Mouse (Mus musculus) lung, embryonic 16.5 days (tissue): ENCODE data around the gene Camk2d. TPM values are rescaled to one million over a fixed set of nuclear protein-coding genes. Genes with fewer than 3 reads are reported as not detected.

Experiments
- ATAC-seq: fragments of 200-750 bp; cut with Nextera tagmentation; 2 replicates; pipeline ENCODE4 v1.8.0; 2017; ENCODE audit warnings: low read depth, mild to moderate bottlenecking, moderate library complexity
- H3K27ac ChIP-seq: fragments of 300-500 bp; sonication (generic); 2 replicates; pipeline ENCODE4 v1.5.1; 2014; ENCODE audit warnings: mild to moderate bottlenecking, control low read depth, low read length
- H3K27me3 ChIP-seq: fragments of 300-500 bp; sonication (generic); 2 replicates; pipeline ENCODE4 v1.6.1; 2014; ENCODE audit warnings: low read depth, low read length, mixed read lengths; ENCODE audit not compliant: control insufficient read depth, insufficient read depth
- H3K36me3 ChIP-seq: fragments of 300-500 bp; sonication (generic); 2 replicates; pipeline ENCODE4 v1.6.1; 2014; ENCODE audit warnings: low read length; ENCODE audit not compliant: control insufficient read depth, insufficient read depth
- H3K4me1 ChIP-seq: fragments of 300-500 bp; sonication (generic); replicated peaks from 2 replicates; pipeline ENCODE4 v1.6.1; 2014; ENCODE audit warnings: low read length, mixed read lengths; ENCODE audit not compliant: control insufficient read depth, insufficient read depth
- H3K4me2 ChIP-seq: fragments of 300-500 bp; sonication (generic); 2 replicates; pipeline ENCODE4 v1.6.1; 2014; ENCODE audit warnings: low read depth, low read length, control low read depth
- H3K4me3 ChIP-seq: fragments of 300-500 bp; sonication (generic); 2 replicates; pipeline ENCODE4 v1.5.1; 2014; ENCODE audit warnings: mild to moderate bottlenecking, low read length, control low read depth
- H3K9ac ChIP-seq: fragments of 300-500 bp; sonication (generic); 2 replicates; pipeline ENCODE4 v1.6.1; 2014; ENCODE audit warnings: low read length, control low read depth
- H3K9me3 ChIP-seq: fragments of 300-500 bp; sonication (generic); 2 replicates; pipeline ENCODE4 v1.6.1; 2016; ENCODE audit warnings: low read length; ENCODE audit not compliant: control insufficient read depth
- WGBS: fragments of 180-500 bp; shearing (Covaris S2); extraction: QIAGEN DNeasy Blood & Tissue Kit; methylation state at CpG from one replicate; pipeline ENCODE4 v1.1.7; 2014; 5-methylcytosine and 5-hydroxymethylcytosine counted together
- polyA plus RNA-seq: library from polyadenylated mRNA; unstranded; fragments of >200 nt; fragmentation: Nextera tagmentation; extraction: Ambion mirVana; gene quantifications from 2 replicates; pipeline ENCODE4 v1.2.1, GENCODE M21; 2015

The Camk2d gene
- polyA plus RNA-seq, 1 experiment from 2014 or later: 34.3 TPM

DNA sequence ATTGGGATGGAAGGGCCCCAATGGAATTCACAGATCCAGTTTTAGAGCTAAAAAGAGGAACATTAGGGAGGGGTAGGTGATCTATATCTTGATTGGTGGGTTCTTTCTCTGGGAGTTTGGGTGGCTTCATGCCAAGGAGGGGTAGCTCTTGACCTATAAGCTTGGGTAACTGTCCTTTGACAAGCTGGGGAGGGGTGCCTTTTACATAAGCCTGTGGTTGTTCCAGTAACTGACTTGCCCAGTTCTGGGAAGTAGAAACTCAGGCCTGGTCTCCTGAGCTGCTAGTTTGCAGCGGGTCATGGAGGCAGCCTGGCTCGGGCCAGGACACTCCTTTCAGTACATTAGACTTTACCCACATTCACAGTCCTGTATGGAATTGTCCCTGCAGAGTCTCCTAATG lies 26.4 kb downstream of the Camk2d start:
- 89% methylated on average over 2 of the region's 2 CpGs for WGBS
- Histone ChIP-seq H3K4me1 (no peaks in the 10 kb centered on the region; the same call in 1 of the 2 replicates), H3K36me3 (no peaks in the 10 kb centered on the region; the same call in 1 of the 2 replicates), H3K27me3 (no peaks in the 10 kb centered on the region), H3K9ac (no peak overlapping the region), H3K4me3 (no peak overlapping the region), H3K9me3 (no peaks in the 10 kb centered on the region), H3K4me2 (no peak overlapping the region), H3K27ac (no peak overlapping the region)
- ATAC-seq: no peak

GRCm38 (mm10) chr3:126624994-126625763 lies 29.1 kb downstream of the Camk2d start:
- Histone ChIP-seq H3K9ac (no peak overlapping the region), H3K4me1 (peaks cover 13% of the 10 kb centered on the region), H3K4me2 (no peak overlapping the region), H3K4me3 (no peak overlapping the region), H3K27ac (no peak overlapping the region), H3K36me3 (no peaks in the 10 kb centered on the region), H3K9me3 (no peaks in the 10 kb centered on the region), H3K27me3 (no peaks in the 10 kb centered on the region)
- WGBS: 87% methylated on average over 11 of the region's 11 CpGs
- no peak for ATAC-seq

DNA sequence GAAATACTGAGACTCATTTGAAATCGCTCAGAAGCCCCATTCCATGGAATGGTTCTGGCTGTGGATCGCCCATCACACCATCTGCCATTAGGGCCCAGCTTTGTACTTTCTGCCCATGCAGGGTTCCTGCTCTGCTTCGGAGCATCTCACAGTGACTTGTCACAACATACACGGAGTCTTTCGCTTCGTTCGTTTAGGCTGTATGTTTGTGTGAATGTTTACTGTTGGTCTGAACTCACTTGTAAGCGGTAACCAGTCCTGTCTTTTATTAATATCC lies 29.6 kb downstream of the Camk2d start:
- Histone ChIP-seq H3K27ac (no peak overlapping the region), H3K9ac (no peak overlapping the region), H3K4me3 (no peak overlapping the region), H3K4me1 (peaks cover 18% of the 10 kb centered on the region), H3K9me3 (no peaks in the 10 kb centered on the region), H3K27me3 (no peaks in the 10 kb centered on the region), H3K4me2 (no peak overlapping the region), H3K36me3 (no peaks in the 10 kb centered on the region)
- WGBS: 87% methylated on average over 8 of the region's 8 CpGs
- no peak for ATAC-seq

DNA sequence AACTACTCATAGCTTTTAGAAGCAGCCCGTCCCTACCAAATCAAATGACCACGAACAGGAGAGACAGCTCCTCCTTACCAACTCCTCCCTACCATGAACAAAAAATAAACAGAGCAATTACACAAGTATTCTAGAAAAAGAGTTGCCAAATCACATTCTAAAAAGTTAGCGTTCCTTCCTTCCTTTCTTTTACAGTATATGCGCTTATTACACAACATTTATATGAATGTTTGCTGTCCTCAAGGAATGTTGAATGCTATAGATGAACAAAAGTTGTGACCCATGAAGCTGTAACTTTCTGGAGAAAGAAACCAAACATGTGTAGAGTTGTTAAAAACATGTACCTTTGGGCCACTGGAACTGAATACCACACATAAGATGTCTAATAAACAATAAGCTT lies 31.9 kb downstream of the Camk2d start:
- Histone ChIP-seq H3K4me2 (no peak overlapping the region), H3K9me3 (no peaks in the 10 kb centered on the region), H3K27me3 (no peaks in the 10 kb centered on the region), H3K4me1 (peaks cover 27% of the 10 kb centered on the region), H3K36me3 (no peaks in the 10 kb centered on the region), H3K27ac (peak overlapping the region; percentile 32; the same call in 1 of the 2 replicates), H3K4me3 (no peak overlapping the region), H3K9ac (no peak overlapping the region)
- 56% methylated on average over 4 of the region's 4 CpGs for WGBS
- ATAC-seq: no peak

DNA sequence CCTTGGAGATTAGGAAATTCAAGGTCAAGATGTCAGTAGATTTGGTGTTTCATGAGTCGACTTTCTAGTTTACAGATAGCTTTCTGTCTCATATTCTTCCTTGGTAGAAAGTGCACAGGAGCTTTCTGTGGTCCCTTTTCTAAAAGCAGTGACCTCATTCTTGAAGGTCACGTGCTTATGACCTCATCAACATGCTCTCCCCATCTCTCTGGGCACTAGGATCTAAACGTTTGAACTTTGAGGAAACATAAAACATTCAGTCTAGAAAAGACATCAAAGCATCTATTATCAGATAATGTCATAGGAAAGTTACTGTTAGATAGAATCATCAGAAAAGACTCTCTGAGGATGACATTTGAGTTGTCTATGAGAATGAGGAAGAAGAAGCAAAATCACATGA lies 32.3 kb downstream of the Camk2d start:
- Histone ChIP-seq H3K9me3 (no peaks in the 10 kb centered on the region), H3K36me3 (no peaks in the 10 kb centered on the region), H3K27me3 (no peaks in the 10 kb centered on the region), H3K27ac (peak overlapping the region; percentile 37; the same call in 1 of the 2 replicates), H3K4me2 (no peak overlapping the region), H3K4me3 (no peak overlapping the region), H3K4me1 (peaks cover 29% of the 10 kb centered on the region), H3K9ac (no peak overlapping the region)
- 37% methylated on average over 3 of the region's 3 CpGs for WGBS
- ATAC-seq: no peak

DNA sequence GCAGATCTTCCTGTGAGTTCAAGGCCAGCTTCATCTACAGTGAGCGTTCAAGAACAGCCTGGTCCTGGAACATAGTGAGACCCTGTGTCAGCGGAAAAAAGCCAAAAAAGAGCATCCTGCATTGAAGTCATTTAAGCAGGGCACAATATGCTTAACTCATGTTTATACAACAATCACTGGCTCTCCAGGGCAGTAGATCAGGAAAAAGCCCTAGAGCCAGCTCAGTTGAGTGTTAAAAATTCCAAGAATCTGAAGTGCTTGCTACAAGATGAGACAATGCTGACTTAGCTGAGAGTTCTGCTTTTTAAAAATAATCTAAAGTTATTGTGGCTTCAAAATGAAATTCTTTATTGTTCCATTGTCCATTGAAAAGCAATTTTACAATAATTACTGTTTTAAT lies 32.9 kb downstream of the Camk2d start:
- no peaks in the 10 kb centered on the region for H3K9me3 ChIP-seq
- peaks cover 29% of the 10 kb centered on the region for H3K4me1 ChIP-seq
- peak overlapping the region; percentile 37 for H3K27ac ChIP-seq
- WGBS: 43% methylated on average over 2 of the region's 2 CpGs
- no peak overlapping the region for H3K4me2 ChIP-seq
- ATAC-seq: peak; percentile 66
- H3K36me3 ChIP-seq: no peaks in the 10 kb centered on the region
- H3K27me3 ChIP-seq: no peaks in the 10 kb centered on the region
- H3K9ac ChIP-seq: no peak overlapping the region
- H3K4me3 ChIP-seq: no peak overlapping the region

DNA sequence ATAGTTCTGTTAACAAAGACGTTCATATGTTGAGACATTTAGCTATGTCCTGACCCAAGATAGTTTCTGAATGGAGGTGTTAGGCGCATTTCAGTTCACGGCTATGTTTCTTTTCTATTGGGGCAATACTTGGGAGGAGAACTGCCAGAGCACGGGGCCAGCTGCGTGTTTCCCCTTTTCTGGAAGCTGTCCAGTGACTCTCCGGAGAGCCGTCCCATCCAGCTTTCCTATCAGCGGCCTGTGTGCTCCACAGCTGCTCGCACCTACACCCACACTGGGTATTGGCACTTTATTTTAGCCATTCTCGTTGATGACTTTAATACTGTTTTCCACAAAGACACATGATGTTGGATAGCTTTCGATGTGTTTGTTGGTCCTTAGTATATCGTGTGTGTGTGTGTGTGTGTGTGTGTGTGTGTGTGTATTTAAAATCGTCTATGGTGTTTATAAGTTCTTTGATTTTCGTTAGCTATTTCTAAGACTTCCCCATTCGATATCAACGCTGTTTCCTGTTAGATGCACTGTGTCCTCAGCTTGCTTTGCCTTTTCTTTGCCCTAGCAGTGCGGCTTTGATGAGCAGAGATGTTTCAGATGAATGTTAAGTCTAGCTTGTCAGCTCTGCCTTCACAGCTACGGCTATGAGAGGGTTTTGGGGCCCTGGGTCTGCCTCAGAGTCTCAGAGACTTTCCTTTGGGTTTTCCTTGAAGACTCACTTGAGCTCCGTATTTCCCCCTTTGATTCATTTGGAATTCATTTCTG lies 34.2 kb downstream of the Camk2d start:
- Histone ChIP-seq H3K36me3 (no peaks in the 10 kb centered on the region), H3K4me1 (peaks cover 29% of the 10 kb centered on the region), H3K9me3 (no peaks in the 10 kb centered on the region), H3K9ac (no peak overlapping the region), H3K27me3 (no peaks in the 10 kb centered on the region), H3K27ac (peak overlapping the region; percentile 27; the same call in 1 of the 2 replicates), H3K4me3 (no peak overlapping the region), H3K4me2 (peak overlapping the region; percentile 23)
- peak; percentile 65 for ATAC-seq
- WGBS: 32% methylated on average over 19 of the region's 19 CpGs

DNA sequence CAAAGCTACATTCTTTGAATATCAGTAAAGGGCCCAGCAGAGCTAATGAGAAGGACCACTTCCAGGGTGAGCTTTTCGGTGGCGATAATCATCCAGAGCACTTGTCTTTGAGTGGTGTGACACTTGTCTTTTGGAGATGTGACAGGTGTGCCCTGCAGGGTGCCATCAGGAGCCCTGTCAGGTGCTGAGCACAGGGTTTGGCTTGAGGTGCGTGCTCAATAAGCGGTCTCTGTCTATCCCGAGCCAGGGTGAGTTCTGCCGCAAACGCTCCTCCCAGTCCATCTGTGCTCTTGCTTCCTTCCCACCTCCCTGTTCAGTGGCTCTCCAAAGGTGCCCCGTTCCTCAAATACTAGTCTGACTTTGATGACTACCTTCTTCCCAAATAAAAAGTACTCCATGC lies 35.5 kb downstream of the Camk2d start:
- Histone ChIP-seq H3K9ac (no peak overlapping the region), H3K4me2 (peak overlapping the region; percentile 22; the same call in 1 of the 2 replicates), H3K4me3 (no peak overlapping the region), H3K27ac (no peak overlapping the region), H3K36me3 (no peaks in the 10 kb centered on the region), H3K9me3 (no peaks in the 10 kb centered on the region), H3K4me1 (peaks cover 29% of the 10 kb centered on the region), H3K27me3 (no peaks in the 10 kb centered on the region)
- 57% methylated on average over 8 of the region's 8 CpGs for WGBS
- ATAC-seq: no peak

DNA sequence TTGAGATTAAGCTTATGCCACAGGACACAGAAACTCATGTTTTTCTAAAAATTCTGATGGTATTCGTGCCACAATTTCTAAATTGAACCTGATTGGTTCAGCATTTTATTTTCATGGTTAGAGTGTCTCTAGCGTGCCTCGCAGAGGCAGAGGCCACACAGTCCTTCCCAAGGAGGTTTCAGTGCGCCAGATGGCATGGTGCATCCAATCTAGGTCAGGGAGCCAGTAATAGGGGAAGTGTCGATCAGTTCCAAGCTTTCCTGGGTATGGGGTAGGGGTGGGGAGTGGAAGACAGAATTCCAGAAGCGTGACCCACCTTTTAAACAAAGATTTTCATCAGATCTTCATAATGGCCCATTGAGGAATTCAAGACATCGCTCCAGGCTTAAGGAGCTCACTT lies 36.5 kb downstream of the Camk2d start:
- Histone ChIP-seq H3K36me3 (no peaks in the 10 kb centered on the region), H3K4me1 (peaks cover 29% of the 10 kb centered on the region), H3K27me3 (no peaks in the 10 kb centered on the region), H3K9me3 (no peaks in the 10 kb centered on the region), H3K4me3 (no peak overlapping the region), H3K9ac (no peak overlapping the region), H3K27ac (no peak overlapping the region), H3K4me2 (no peak overlapping the region)
- WGBS: 65% methylated on average over 7 of the region's 7 CpGs
- ATAC-seq: no peak
